Mouse (Mus musculus): ENCODE measurements around the gene Alcam. TPM values are rescaled to one million over a fixed set of nuclear protein-coding genes. Genes with fewer than 3 reads are reported as not detected.

The Alcam gene
- polyA plus RNA-seq, 1 experiment: 141 TPM

DNA sequence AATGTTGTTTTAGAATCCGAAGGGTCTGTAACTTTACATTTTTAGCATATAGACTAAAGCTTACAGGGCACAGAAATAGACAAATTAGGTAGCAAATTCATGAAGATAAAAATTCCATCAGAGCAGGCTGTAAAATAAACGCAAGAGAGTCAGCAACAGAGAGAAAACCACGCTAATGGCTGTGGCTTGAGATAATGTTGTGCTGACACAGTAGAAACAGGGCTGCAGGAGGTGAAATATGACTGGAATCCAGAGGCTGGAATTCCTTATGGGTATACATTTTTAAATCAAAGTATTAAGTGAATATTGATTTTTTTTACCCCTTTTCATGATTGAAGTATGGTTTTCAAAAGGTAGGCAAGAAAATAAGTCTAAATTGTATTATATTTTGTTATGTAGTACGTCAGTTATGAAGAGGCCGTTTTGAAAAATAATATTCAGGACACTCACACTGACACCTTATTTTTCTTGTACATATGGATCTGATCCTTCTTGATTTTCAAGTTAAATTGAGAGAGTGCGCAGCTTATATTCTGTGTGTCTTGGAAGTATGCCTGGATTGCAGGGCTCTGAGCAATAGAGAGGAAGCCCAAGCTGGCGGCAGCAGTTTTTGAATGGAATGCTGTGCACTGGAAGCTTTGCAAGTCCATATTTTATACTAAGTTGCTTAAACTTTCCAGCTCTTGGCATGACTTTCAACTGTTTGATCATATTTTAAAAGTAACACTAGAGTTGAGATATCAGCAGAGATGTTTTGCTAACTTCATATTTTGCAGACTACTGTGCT is 74.9 kb downstream of the Alcam start:
- H3K4me1 ChIP-seq (ENCODE audit: control insufficient read depth, insufficient read depth, low read length): peaks cover 9% of the 10 kb centered on the region
- no peak overlapping the region for H3K27ac ChIP-seq (ENCODE audit: insufficient read depth, low read depth, low read length)
- no peak for TF ChIP-seq CTCF (IDR thresholded peaks at IDR 0.05; ENCODE audit: low read depth, low read length)
- no peak for TF ChIP-seq POLR2A (IDR thresholded peaks at IDR 0.05; ENCODE audit: borderline replicate concordance, low read depth, low read length)
- H3K4me3 ChIP-seq (ENCODE audit: insufficient read depth, low read length): no peak overlapping the region

DNA sequence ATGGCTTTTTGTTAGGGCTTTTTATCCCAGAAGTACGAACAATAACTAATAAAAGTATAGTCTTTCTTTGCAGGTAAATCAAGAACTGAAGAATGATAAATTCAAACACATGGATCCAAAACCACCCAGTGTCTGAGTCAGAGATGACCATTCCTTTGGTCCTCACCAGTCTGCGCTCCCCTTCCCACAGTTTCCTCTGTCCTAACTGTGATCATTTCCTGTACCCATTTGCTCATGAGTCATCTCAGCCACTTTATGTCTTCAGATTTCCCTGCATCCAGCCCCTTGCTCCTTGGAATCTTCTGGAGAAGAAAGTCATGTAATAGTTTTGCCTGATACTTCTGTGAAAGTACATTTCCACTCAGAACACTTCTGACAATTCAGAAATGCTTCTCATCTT is 77.0 kb downstream of the Alcam start:
- H3K4me3 ChIP-seq (ENCODE audit: insufficient read depth, low read length): no peak overlapping the region
- H3K27ac ChIP-seq (ENCODE audit: insufficient read depth, low read depth, low read length): no peak overlapping the region
- TF ChIP-seq CTCF (IDR thresholded peaks at IDR 0.05; ENCODE audit: low read depth, low read length): no peak
- no peak for TF ChIP-seq POLR2A (IDR thresholded peaks at IDR 0.05; ENCODE audit: borderline replicate concordance, low read depth, low read length)
- H3K4me1 ChIP-seq (ENCODE audit: control insufficient read depth, insufficient read depth, low read length): peaks cover 9% of the 10 kb centered on the region

DNA sequence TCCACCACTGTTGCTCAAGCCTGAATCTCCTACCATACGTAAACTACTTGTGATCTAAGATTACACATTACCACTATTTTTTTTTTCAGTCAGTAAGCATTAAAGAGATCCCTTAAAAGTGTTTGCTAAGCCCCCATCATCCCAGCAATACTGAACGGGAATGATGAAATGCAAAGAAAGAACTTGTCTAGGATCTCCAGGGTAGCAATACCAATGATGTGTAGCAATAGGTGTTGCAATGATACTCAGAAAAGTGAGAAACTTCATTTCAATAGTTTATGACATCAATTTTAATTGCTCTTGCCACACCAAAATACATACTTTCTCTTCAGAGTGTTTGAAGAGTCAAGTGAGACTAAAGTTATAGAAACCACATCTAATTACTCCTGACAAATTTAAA is 81.9 kb downstream of the Alcam start:
- Histone ChIP-seq H3K27ac (ENCODE audit: insufficient read depth, low read depth, low read length) (no peak overlapping the region), H3K4me1 (ENCODE audit: control insufficient read depth, insufficient read depth, low read length) (peaks cover 7% of the 10 kb centered on the region), H3K4me3 (ENCODE audit: insufficient read depth, low read length) (no peak overlapping the region)
- TF ChIP-seq CTCF (IDR thresholded peaks at IDR 0.05; ENCODE audit: low read depth, low read length) (no peak), POLR2A (IDR thresholded peaks at IDR 0.05; ENCODE audit: borderline replicate concordance, low read depth, low read length) (no peak)

DNA sequence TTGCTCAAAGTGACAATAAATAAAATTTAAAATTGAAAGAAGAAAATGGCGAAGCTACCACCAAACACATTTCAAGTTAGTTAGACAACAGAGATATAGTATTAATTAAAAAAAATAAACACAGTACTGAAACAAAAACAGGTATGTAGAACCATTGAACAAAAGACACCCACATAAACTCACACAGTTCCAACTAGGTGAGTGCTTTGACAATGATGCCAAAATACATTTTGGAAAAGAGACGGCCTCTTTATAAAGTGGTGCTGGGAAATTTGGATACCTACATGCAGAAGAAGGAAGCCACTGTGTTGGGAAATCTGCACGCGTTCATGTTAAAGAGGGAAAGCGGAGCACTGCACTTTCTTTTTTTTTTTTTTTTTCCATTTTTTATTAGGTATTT is 85.4 kb downstream of the Alcam start:
- Histone ChIP-seq H3K4me3 (ENCODE audit: insufficient read depth, low read length) (no peak overlapping the region), H3K27ac (ENCODE audit: insufficient read depth, low read depth, low read length) (no peak overlapping the region), H3K4me1 (ENCODE audit: control insufficient read depth, insufficient read depth, low read length) (no peaks in the 10 kb centered on the region)
- TF ChIP-seq POLR2A (IDR thresholded peaks at IDR 0.05; ENCODE audit: borderline replicate concordance, low read depth, low read length) (no peak), CTCF (IDR thresholded peaks at IDR 0.05; ENCODE audit: low read depth, low read length) (no peak)

DNA sequence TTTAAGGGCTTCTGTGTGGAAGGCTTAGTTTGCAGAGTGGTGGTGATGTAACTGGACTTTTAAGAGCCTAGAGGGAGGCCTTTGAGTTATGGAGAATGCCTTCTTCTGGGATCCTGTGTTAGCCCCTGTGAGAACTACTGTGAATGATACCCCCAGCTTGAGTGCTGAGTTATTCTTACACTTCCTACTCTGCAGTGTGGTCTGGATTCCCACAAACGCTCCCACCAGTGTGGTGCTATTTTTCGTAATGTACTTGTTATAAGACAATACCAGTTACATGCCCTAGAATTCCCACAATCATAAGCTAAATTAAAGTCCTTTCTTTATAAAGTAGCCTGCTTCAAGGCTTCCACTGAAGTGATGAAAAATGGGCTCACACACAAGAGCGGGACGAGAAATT is 87.0 kb downstream of the Alcam start:
- H3K4me1 ChIP-seq (ENCODE audit: control insufficient read depth, insufficient read depth, low read length): no peaks in the 10 kb centered on the region
- no peak overlapping the region for H3K4me3 ChIP-seq (ENCODE audit: insufficient read depth, low read length)
- TF ChIP-seq POLR2A (IDR thresholded peaks at IDR 0.05; ENCODE audit: borderline replicate concordance, low read depth, low read length): no peak
- no peak for TF ChIP-seq CTCF (IDR thresholded peaks at IDR 0.05; ENCODE audit: low read depth, low read length)
- H3K27ac ChIP-seq (ENCODE audit: insufficient read depth, low read depth, low read length): no peak overlapping the region

DNA sequence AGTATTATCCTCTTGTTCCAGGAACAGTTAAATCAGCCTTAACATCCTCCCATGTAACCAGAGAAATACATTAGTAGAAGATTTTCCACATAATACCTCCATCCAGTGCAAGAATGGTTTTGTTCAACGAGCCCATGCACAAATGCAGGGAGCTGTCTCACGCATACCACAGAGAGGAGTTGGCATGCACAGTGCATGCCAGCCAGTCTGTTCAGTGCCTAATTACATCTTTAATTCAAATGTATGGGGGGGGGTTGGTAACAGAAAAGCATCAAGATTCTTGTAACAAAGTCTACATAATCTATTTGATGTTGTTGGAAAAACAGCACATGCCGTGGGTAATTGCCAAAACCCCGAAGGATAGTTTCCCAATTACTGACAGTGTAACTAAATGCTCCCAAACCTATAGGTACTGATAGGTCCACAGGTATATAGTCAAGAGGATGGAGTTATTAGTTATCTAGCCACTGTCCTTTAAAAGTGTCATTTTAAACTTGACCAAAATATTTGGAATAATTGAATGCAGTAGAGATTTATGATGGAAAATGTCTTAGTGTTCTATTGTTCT is 89.8 kb downstream of the Alcam start:
- Histone ChIP-seq H3K4me3 (ENCODE audit: insufficient read depth, low read length) (no peak overlapping the region), H3K27ac (ENCODE audit: insufficient read depth, low read depth, low read length) (no peak overlapping the region), H3K4me1 (ENCODE audit: control insufficient read depth, insufficient read depth, low read length) (no peaks in the 10 kb centered on the region)
- TF ChIP-seq POLR2A (IDR thresholded peaks at IDR 0.05; ENCODE audit: borderline replicate concordance, low read depth, low read length) (no peak), CTCF (IDR thresholded peaks at IDR 0.05; ENCODE audit: low read depth, low read length) (no peak)

DNA sequence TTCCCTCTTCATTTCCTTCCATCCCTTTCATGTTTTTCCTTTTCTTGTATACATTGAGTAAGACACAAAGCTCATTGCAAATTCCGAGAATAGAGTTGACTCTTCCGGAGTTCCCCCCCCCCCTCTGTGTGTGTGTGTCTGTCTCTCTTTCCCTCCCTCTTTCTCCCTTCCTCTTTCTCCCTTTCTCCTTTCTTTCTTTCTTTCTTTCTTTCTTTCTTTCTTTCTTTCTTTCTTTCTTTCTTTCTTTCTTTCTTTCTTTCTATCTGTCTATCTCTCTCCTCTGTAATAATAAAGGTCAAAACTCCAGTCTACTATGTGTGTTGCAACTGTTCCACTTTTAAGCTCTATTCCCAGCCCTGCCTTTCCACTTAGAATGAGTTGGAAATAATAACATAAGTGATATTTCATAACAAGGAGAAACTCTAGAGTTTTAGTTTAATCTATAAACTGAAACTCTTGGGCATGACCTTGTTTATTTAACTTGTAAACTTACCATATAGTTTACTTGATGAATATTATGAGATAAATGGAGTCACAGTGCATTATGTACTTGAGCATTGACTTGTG is 110.3 kb downstream of the Alcam start:
- Histone ChIP-seq H3K27ac (ENCODE audit: insufficient read depth, low read depth, low read length) (no peak overlapping the region), H3K4me3 (ENCODE audit: insufficient read depth, low read length) (no peak overlapping the region), H3K4me1 (ENCODE audit: control insufficient read depth, insufficient read depth, low read length) (peaks cover 10% of the 10 kb centered on the region)
- TF ChIP-seq POLR2A (IDR thresholded peaks at IDR 0.05; ENCODE audit: borderline replicate concordance, low read depth, low read length) (no peak), CTCF (IDR thresholded peaks at IDR 0.05; ENCODE audit: low read depth, low read length) (no peak)

DNA sequence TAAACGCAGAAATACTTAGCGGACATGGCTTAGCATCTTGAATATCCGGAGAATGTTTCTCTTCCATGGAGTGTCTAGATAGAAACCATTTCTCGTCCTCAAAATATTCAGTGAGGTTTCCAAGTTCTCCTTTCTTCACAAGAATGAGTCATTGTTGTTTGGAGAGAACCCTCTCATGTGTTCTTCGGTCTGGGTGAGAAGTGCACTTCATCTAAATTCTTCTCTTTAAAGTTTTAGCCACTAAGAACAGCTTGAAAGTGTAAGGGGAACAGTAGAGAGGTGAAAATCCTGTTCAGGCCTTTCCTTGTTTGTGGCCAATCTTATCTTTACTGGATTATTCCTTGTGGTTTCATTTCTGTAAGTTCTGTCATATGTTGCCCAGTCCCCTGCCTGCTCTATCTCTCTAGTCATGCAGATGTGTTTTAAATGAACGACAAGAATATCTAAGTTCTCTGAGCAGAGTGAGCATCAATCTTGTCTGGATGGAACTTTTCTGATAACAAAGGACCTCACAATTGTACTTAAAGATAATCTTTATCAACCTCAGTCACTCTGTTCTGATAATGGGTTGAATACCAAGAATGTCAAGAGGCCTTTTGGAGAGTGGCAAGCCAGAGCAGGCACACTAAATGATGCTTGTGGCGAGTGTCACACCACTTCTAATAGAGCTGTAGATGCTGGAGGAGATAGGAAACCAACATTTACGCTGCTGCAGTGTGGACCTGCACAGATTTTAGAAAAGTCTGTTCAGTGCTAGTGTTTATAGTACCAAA is 111.0 kb downstream of the Alcam start:
- TF ChIP-seq POLR2A (IDR thresholded peaks at IDR 0.05; ENCODE audit: borderline replicate concordance, low read depth, low read length) (no peak), CTCF (IDR thresholded peaks at IDR 0.05; ENCODE audit: low read depth, low read length) (no peak)
- Histone ChIP-seq H3K4me3 (ENCODE audit: insufficient read depth, low read length) (no peak overlapping the region), H3K4me1 (ENCODE audit: control insufficient read depth, insufficient read depth, low read length) (peaks cover 10% of the 10 kb centered on the region), H3K27ac (ENCODE audit: insufficient read depth, low read depth, low read length) (peak overlapping the region; percentile 53)

DNA sequence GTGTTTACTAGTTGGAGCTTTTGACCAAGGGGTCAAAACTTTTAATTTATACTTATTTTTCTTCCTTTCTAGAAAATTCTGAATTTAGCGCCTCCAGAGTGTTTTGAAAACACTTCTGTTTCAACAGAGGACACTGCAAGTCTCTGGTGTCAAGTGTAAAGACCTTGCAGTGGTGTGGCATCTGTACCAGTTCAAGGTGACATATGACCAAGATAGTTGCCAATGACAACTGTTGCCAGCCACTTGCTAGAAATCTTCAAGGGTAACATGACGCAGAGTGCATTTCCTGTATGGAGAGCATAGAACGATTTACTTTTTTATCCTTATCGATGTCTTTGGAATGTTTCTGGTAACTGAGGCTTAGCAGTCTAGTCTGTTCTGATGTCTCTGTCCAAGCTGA is 119.8 kb downstream of the Alcam start:
- no peak for TF ChIP-seq POLR2A (IDR thresholded peaks at IDR 0.05; ENCODE audit: borderline replicate concordance, low read depth, low read length)
- no peak for TF ChIP-seq CTCF (IDR thresholded peaks at IDR 0.05; ENCODE audit: low read depth, low read length)
- Histone ChIP-seq H3K27ac (ENCODE audit: insufficient read depth, low read depth, low read length) (no peak overlapping the region), H3K4me3 (ENCODE audit: insufficient read depth, low read length) (no peak overlapping the region), H3K4me1 (ENCODE audit: control insufficient read depth, insufficient read depth, low read length) (peaks cover 7% of the 10 kb centered on the region; the same call in 1 of the 2 replicates)
